Mouse (Mus musculus) embryo, embryonic 11 days (tissue): Measurements from ENCODE around the gene Hoxc6.

ENCODE experiments used
- DNase-seq: peaks from one replicate; pipeline ENCODE4 v3.0.0-alpha.2; 2015

Hoxc6 gene

DNA sequence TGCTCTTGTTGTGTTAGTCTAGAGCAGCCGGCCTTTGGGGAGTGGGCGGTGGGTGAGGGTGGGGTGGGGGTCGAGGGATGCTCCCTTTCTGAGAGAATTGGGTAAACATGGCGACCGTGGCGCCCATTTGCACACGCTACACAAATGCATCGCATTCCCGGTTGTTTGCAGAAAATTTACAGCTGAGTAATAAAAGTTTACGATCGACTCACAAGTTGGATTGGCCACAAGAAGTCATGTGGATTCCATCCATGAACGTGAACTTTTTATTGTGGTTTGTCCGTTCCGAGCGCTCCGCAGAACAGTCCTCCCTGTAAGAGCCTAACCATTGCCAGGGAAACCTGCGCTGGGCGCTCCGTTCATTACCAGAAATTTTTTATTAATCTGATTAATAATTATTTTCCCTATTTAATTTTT lies at the start of gene Hoxc6:
Gene Hoxc6, plus strand, starts transcription at position 319 of the 417 bp plus-strand sequence.
- DNase-seq: peak; percentile 80

DNA sequence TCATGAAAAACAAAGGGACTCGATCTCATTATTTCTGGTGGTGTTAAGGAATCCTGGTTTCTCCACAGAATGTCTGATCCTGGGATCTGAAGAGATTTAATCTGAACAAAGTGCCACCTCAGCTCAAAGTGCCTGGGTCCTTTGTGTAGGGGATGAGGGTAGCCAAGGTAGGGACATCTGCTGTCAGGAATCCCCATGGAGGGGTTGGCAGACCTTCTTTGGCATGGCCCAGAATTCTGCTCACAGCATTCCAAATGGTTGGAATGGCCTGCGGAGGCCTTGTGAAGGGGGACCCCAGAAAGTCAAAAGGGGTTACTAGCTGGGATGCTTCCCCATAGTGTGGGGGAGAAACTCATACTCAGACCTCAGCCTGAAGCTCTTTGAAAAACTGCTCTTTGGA lies 49.2 kb upstream of the Hoxc6 start:
- DNase-seq: no peak

DNA sequence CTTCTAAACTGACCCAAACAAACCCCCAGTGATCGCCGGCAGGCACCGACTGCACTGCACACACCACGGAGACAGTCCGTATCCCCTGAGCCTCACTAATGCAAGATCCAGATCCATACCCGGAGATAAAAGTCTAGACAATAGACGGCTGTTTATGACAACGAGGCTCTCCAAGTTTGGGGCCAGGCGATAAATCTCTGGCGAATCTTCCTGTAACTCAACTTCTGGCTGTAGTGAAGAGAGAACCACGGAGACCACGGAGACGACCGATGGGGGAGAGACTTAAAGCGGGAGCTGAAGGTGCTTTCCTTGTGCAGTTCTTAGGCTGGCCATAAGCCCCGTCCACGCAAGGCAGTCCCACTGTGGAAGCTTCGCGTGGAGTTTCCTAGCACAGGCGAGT lies 48.4 kb upstream of the Hoxc6 start:
- DNase-seq: no peak

DNA sequence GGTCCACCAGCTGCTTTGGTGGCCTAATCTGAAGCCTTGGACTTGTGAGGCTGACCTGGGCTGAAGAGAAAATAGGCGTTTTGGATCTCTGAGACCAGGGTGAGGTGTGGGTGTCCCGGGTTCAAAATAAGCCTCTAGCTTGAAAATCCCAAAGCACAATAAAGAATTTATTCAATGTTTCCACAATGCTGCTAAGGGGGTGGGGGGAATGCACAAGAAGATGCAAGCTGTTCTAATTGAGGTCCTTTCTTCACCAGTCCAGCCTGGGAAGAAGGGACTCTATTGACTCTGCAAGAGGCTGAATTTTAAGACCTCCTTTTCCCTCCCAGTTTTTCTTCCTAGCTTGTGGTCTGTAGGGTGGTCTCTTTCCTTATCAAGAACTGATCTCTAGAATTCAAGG lies 47.2 kb upstream of the Hoxc6 start:
- DNase-seq: no peak

DNA sequence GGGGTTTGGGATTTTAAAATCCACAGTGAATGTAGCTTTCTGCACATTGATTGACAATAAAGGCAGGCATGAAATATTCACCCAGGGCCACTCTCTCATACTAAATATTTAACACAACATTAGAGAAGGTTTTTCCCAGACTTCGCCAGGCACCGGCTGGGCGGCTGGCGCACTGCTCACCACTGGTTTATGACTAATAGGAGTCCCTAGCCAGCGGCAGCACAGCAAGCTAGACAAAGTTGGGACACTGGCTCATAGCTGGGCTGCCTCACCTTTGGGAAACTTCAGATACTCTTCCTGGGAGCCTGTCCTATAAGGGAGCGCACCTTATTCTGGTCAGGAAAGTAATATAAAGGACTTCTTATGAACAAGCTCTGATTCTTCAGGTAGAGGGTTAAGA lies 44.5 kb upstream of the Hoxc6 start:
- DNase-seq: no peak

DNA sequence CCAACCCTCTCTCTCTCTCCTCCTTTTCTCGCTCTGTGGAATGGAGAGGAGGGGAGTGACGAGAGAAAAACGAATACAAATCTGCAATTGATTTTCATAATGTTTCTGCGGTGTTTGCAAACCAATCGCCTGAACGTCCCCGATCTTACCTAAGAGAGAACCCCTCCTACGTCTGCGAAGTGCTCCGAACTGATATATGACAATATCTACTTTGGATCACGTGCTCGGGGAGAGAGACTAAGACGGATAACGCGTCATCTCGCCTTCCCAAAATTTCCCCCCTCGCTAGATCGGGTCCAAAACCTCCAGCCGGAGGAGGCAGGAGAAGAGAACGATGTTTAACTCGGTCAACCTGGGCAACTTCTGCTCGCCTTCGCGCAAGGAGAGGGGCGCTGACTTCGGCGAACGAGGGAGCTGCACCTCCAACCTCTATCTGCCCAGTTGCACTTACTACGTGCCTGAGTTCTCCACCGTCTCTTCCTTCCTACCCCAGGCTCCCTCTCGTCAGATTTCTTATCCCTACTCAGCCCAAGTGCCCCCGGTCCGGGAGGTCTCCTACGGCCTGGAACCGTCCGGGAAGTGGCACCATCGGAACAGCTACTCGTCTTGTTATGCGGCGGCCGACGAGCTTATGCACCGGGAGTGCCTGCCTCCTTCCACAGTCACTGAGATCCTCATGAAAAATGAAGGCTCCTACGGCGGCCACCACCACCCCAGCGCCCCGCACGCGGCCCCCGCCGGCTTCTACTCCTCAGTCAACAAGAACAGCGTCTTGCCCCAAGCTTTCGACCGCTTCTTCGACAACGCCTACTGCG lies 43.7 kb upstream of the Hoxc6 start, which contains the start of gene Hoxc11:
Gene Hoxc11, plus strand, starts transcription at position 236 of the 815 bp plus-strand sequence.
- DNase-seq: no peak

DNA sequence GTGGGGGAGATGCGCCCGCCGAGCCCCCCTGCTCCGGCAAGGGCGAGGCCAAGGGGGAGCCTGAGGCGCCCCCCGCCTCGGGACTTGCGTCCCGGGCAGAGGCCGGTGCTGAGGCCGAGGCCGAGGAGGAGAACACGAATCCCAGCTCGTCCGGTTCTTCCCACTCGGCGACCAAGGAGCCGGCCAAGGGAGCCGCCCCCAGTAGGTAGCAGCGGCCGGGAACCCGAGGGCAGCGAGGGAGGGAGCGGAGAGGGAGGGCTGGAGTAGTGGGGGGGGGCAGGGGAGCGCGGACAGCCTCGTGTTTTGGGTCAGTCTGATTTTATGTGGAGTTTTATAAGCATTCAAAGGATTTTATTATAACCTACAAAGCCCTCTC lies 43.1 kb upstream of the Hoxc6 start:
- DNase-seq: no peak

DNA sequence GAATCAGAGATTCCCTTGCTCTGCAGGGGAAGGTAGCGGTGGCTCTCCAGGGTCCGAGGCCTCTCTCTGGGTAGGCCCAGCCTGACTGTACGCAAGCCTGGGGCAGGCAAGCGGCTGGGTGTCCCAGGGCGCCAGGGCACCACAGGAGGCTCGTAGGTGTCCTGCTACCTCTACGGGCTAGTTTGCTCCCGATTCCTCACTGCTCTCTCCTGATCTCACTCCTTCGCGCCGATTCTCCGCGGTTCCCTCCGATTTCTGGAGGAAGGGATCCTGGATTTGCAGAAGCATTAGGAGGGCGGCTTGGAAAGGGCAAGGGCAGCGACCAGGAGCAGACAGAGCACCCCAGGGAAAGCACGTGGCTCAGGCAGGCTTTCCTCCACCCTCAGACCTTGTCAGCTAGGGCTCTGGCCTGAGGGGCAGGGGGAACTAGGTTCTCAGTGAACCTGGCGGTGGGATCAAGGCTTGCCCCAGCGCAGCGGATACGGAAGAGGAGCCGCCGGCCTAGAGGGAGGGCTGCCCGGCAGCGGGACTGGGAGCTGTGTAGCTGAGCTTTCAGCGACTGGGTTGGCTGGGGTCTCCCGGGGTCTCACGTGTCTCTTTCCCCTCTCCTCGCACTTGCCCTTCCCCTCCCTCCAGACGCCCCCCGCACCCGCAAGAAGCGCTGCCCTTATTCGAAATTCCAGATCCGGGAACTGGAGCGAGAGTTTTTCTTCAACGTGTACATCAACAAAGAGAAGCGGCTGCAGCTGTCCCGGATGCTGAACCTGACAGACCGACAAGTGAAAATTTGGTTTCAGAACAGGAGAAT lies 42.0 kb upstream of the Hoxc6 start:
- no peak for DNase-seq

DNA sequence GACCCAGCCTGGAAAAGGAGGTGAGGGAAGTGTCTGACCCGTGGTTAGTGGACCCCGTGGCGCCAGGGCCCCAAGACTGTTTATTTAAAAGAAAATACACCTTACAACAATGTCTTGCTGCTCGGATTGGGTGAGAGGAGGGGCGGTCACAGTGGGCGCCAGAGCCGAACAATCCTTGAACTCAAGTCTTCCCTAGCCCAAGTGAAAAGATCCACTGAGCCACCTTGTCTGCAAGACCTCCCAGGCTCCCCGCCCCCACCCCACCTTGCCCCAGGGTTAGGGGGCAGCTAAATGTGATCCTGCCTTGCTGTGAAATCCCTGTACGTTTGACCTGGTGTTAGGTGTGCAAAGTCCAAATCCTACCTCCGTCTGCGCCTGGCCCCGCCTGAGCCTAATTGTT lies 41.2 kb upstream of the Hoxc6 start:
- no peak for DNase-seq

DNA sequence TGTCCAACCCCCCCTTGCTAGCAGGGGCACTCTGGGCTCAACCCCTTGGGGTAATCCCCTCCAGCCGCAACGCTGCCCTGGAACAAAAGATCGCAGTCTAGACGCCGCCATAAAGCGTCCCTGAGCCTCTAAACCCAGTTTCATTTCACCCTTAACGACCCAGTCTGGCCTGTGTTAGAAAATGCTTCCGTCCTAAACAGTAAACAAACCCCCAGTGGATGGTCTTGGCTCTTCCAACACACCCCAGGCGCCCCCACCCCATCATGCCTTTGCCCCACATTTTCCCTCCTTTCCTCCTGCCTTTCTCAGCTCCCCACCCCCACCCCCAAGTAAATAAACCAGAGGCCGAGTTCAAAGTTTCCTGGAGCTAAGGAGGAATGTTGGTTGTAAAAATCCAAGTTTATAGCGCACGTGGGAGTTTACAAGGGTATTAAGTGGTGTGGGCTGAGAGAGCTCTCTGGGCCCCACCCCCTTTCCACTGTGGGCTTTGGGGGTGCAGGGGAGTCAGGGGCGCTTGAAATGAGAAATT lies 38.3 kb upstream of the Hoxc6 start:
- no peak for DNase-seq

DNA sequence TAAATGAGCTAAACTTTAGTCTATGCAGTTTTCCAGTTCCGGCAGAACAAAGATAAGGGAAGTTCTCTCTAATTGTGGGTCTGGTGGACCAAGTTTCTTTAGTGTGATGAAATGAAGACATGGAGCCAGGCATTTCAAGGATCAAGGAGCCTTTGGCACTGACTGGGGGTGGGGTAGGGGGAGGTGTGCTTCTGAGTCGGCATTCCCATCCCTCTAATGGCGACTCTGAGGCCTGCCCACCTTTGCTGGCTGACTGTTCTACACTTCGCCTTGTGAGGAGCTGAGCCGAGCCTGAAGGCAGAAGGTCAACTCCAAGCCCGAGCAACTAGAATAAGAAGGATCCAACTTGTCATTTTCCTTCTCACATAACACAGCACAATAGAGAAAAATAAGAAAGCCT lies 36.3 kb upstream of the Hoxc6 start:
- DNase-seq: no peak

DNA sequence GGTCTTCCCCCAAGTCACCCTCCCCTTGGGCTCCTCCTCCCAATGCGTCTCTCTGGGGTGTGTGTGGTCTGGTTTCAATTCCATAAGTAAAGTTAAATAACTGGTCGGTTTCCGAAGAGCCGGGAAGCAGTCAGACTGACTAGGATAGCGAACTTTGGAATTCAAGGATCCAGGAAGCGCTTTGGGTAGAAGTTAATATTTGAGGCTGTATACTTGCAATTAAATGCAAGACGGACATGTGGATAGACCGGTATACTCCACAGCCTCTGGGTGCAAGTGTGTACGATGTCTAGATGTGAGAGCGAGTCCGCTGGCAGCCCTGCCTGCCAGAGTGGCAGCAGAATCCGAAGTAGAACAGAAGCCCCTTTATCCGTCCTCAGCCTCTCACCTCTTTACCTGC lies 35.6 kb upstream of the Hoxc6 start:
- DNase-seq: no peak

DNA sequence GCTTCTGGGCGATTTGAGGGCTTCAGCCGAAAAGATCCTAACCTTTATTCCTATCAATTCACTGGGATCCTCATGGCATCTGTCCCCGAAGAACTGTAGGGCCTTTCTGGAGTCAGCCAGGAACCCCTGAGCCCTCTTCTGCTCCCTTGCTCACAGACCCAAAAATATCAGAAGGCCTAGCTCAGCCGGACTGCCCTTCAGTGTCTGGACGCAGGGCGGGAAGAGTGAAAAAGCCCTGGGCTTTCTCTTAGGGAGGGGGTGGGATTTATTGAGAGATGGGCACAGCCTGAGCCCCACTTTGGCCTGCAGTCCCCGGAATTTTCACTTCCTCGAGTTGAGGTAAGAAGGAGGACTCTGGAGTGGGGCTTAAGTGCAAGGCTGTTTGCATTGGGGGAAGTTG lies 34.8 kb upstream of the Hoxc6 start:
- DNase-seq: no peak

DNA sequence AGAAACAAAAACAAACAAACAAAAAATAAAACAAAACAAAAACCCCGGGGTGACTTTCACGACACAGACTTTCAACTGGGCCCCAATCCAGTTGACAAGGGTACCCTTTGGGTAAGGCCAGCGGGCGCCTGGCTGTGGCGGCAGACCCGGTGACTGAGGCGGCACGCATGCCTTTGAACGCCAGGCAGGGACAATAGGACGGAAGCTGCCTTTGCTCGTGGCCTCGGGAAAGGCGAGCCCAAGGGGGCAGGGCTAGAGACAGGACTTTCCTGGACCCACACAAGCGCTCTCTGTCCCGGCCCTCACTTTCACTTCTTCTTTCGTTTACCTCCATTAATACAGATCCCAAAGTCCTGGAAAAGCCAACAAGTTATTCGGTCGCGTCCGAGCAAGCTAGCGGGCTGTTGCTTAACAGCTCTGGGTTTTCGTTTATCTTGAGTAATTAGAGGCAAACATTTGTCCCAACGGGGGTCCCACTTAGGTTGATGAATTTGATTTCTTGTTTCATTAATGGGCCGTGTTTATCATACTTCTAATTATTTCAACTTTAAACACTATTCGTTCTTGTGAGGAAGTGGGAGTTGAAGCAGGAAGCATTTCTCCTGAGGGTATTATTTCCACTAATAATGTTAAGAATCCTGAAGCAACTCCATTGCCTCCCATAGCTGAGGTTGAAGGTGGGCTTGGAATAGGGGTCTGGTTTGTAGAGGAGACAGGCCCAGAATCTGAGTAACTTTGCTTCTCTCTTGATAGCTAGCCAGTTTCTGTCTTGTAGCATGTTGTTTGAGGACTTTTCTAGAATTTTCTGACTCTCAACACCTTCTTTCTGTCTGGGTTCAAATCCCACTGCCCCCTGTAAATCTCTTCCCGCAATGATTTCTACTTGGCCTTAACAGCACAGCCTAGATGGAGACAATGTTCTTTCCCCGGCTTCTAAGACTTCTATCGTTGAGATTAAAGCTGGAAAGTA lies 34.1 kb upstream of the Hoxc6 start:
- DNase-seq: peak; percentile 81

DNA sequence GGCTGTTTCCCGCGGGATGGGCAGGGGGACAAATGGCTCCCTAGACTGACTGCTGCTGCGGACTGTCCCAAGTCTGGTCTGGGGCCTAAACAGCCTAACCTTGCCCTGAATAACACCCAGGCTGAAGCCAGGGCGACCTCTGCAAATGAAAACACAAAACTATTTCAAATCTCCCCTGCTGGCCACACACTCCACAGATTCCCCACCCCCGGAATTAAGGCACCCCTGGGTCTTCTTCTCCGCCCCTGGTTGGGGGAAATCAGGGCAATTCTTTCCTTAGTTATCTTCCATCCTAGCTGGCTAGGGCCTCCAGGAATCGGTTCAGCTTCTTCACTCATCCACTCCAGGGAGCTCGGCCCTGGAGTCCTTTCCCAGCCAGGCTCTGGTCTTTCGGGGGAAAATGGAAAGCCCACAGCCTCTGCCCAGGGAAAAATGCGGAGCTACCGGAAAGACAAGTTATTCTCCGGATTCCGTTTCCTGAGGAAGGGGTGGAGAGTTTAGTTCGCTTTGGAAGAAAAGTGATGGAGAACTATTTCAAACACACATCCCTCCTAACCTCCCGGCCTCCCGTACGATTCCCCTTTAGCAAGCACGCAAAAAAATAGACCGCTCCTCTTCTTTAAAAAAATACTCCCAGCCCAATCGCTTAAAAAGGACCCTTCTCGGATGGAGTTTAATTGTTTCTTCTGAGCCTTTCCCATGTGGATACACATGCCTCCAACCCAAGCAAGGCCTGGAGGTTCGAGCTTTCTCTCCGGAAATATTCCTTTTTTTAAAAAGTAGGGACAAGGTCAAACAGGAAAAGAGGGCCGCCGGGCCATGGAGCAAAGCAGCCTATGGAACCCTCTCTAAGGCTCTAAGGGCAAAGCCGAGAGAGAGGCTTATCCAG lies 32.8 kb upstream of the Hoxc6 start:
- DNase-seq: no peak

DNA sequence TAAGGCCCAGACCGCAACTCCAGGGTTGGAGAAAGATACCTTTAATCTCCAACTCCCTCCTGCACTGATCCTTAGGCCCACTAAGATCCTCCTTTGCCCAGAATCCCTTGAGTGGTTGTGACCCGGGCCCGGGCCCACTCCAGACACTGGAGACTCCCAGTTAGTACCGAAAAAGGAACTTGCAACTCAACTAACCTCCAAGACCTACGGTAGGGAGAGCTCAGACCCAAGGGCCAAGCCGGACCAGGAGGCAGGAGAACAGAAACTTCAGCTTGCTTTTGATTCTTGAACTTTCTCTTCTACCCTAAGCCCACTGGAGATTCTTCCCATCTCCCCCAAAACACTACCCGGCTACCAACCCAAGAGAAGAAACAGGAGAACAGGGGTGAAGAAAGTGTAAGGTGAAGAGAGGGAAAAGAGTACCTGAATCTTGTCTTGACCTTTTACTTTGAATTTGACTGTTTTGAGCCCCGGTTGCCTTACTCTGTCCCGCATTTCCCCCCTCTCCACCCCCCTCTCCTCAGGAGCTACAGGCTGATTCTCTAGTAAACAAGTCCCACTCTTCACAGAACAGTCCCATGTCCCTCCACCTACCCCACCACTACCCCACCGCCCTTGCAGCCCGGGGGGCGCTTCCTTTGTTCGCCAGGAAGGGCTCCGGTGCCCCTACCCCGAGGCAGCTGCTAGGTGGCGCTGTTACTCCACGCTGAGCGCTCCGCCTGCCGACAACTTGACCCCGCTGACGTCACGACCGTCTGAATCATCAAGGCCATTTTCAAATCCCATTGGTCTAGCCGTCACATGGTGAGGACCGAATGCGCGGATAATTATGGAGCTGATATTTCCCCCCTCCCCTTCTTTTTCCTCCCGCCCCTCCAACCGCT lies 31.9 kb upstream of the Hoxc6 start:
- DNase-seq: peak; percentile 95

DNA sequence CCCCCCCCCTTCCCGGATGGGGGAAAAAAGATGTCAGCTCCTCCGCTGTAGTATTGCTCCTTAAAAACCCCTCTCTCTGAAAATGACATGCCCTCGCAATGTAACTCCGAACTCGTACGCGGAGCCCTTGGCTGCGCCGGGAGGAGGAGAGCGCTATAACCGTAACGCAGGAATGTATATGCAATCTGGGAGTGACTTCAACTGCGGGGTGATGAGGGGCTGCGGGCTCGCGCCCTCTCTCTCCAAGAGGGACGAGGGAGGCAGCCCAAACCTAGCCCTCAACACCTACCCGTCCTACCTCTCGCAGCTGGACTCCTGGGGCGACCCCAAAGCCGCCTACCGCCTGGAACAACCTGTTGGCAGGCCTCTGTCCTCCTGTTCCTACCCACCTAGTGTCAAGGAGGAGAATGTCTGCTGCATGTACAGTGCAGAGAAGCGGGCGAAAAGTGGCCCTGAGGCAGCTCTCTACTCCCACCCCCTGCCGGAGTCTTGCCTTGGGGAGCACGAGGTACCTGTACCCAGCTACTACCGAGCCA lies 31.2 kb upstream of the Hoxc6 start, which contains the start of gene Hoxc10:
Gene Hoxc10, plus strand, starts transcription at position 21 of the 536 bp plus-strand sequence.
- DNase-seq: no peak

DNA sequence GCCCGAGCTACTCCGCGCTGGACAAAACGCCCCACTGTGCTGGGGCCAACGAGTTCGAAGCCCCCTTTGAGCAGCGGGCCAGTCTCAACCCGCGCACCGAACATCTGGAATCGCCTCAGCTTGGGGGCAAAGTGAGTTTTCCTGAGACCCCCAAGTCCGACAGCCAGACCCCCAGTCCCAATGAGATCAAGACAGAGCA lies 30.8 kb upstream of the Hoxc6 start, which contains the start of gene Hoxc5:
Gene Hoxc5, plus strand, starts transcription at position 132 of the 199 bp plus-strand sequence.
- no peak for DNase-seq

DNA sequence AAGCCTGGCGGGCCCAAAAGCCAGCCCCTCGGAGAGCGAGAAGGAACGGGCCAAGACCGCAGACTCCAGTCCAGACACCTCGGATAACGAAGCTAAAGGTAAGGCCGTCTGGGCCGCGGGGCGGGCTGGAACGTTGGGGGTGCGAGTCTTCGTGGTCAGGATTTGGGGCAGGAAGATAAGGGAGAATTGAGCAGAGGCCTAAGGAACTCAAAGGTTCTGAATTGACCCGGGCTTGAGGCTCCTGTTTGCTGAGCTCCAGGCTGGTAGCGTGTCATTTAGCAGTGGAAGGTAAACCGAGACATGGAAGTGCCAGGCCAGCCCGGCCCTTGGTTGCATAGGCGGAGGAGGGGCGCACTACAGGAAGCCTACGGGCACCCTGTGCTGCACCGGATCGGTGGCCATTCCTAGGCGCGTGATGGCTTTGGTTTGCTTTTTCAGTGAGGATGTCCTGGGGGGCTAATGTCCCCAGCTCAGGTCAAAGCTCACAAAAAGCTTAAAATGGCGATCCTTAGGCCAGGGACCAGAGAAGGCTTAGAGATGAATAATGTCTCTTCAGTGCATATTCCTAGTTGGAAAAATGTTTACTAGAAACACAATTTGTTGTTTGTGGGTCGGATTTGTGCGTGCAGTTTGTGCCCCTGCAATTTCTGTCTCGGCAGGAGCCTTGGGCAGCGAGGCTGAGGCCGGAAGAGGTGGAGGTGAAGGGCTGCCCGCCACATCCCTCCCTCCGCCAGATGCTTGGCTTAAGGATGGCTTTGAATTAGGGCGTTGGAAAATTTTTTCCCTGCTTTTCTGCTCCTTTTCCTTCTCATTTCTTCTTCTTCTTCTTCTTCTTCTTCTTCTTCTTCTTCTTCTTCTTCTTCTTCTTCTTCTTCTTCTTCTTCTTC lies 30.3 kb upstream of the Hoxc6 start:
- DNase-seq: no peak
